In genomic region chr2:23893216-23893615, GRCm38 (mm10) we compare ENCODE assay signal across 19 mouse cellular contexts.
DNase-seq lines count a peak whose midpoint lies in the region; ATAC-seq and TF ChIP-seq lines count a peak whose summit lies in the region.
"Had no signal": no experiment of that assay in that cellular context is flagged by ENCODE, and none has a peak within 500 bp of the region (broad histone marks: within the 10 kb centered on the region; RNA-seq: fewer than 3 reads in every experiment).

No protein-coding gene starts in this region.

- H3K4me1 ChIP-seq in kidney, adult 2 months (ENCODE audit: control insufficient read depth, insufficient read depth, low read length) = no peaks in the 10 kb centered on the region
- H3K4me1 ChIP-seq in kidney, embryonic 14.5 days (ENCODE audit: control insufficient read depth, insufficient read depth, low read length) = no peaks in the 10 kb centered on the region

- TF ChIP-seq POLR2A in kidney, adult 2 months (IDR thresholded peaks at IDR 0.05; ENCODE audit: low read depth, low read length) = no peak

- peak; percentile 56 for DNase-seq in kidney, adult 2 months
- DNase-seq in kidney, adult 9 months = peak; percentile 59
- DNase-seq in kidney, postnatal 4 days = no peak
- DNase-seq: adrenal gland, adult 2 months; adrenal gland, adult 8-10 months; adrenal gland, postnatal 10 days; adrenal gland, postnatal 14 days; adrenal gland, postnatal 25 days; adrenal gland, postnatal 36 days; B cell, adult 2 months; cerebellum, adult 11 months; cerebellum, adult 11-12 months; cerebellum, adult 18-20 months had no signal

- ATAC-seq in kidney, embryonic 14.5 days (ENCODE audit: low FRiP score, low TSS enrichment) = no peak
- ATAC-seq: activated CD4-positive, CD25-positive, alpha-beta regulatory T cell, adult 4 months; CD4-positive, CD25-positive, alpha-beta regulatory T cell, adult 4 months; Patski had no signal

- no peaks in the 10 kb centered on the region for H3K9me3 ChIP-seq in kidney, embryonic 14.5 days (ENCODE audit: control insufficient read depth, low read length)
- H3K9me3 ChIP-seq: G1E had no signal

- no peak overlapping the region for H3K27ac ChIP-seq in kidney, adult 2 months (ENCODE audit: insufficient read depth, low read depth, low read length)
- no peak overlapping the region for H3K27ac ChIP-seq in kidney, embryonic 14.5 days (ENCODE audit: low read depth, low read length)

- H3K27me3 ChIP-seq in kidney, adult 2 months (replicated peaks; ENCODE audit: control insufficient read depth, insufficient read depth, low read length) = no peaks in the 10 kb centered on the region
- H3K27me3 ChIP-seq in kidney, embryonic 14.5 days (ENCODE audit: control insufficient read depth, insufficient read depth, low read length) = no peaks in the 10 kb centered on the region
- H3K27me3 ChIP-seq: CH12.LX, Patski had no signal

- H3K4me3 ChIP-seq in kidney, adult 2 months (ENCODE audit: insufficient read depth, low read depth, low read length) = no peak overlapping the region
- no peak overlapping the region for H3K4me3 ChIP-seq in kidney, embryonic 14.5 days (ENCODE audit: low read length)

- no peak for TF ChIP-seq CTCF in kidney, adult 2 months (conservative IDR thresholded peaks at IDR 0.05; ENCODE audit: insufficient read depth, insufficient read length, low read depth, low read length)

- no peaks in the 10 kb centered on the region for H3K36me3 ChIP-seq in kidney, adult 2 months (ENCODE audit: control insufficient read depth, insufficient read depth, low read length)
- H3K36me3 ChIP-seq in kidney, embryonic 14.5 days (ENCODE audit: control insufficient read depth, insufficient read depth, low read length) = no peaks in the 10 kb centered on the region
- H3K36me3 ChIP-seq: G1E had no signal

- no peak overlapping the region for H3K4me2 ChIP-seq in kidney, embryonic 14.5 days (replicated peaks; ENCODE audit: low read depth, low read length)

- H3K9ac ChIP-seq in kidney, embryonic 14.5 days (ENCODE audit: low read depth, low read length) = no peak overlapping the region

Comparison
In these comparisons a context has a peak if more than half of its experiments do, and no peak if none do; other contexts are left out.
1. DNase-seq: peak in kidney, adult 2 months (single experiment) and kidney, adult 9 months (single experiment); none in kidney, postnatal 4 days (0 of 2).